Mouse (Mus musculus) embryonic fibroblast, embryonic 13.5 days (primary cell): ENCODE results near the gene Numb.

Experiments used
- CTCF ChIP-seq: IDR thresholded peaks from 2 replicates; pipeline ENCODE4 v1.5.1; 2011; ENCODE audit warnings: mild to moderate bottlenecking, control low read depth, low read length, moderate library complexity, borderline replicate concordance; ENCODE audit not compliant: insufficient read depth
- POLR2A ChIP-seq: IDR thresholded peaks from 2 replicates; pipeline ENCODE4 v1.6.1; 2011; ENCODE audit warnings: low read depth, mild to moderate bottlenecking, control low read depth, low read length, moderate library complexity

- no peak for TF ChIP-seq POLR2A
- no peak for TF ChIP-seq CTCF
Observed at GRCm38 (mm10) chr12:83800943-83801342, 120.8 kb downstream of the Numb start.
